Mouse (Mus musculus) gastrocnemius, adult 2 months (tissue): Measurements from ENCODE around the gene Atp6v1e2. TPM values are rescaled to one million over a fixed set of nuclear protein-coding genes. Genes with fewer than 3 reads are reported as not detected.
A peak's percentile ranks its signal among the peaks of the same experiment; 100 is the strongest.

Experiments
- DNase-seq: peaks from one replicate; pipeline ENCODE4 v3.0.0; 2022
- H3K27ac ChIP-seq: fragments of 200-600 bp; 2 replicates; pipeline ENCODE4 v1.8.1; 2022; ENCODE audit warnings: mild to moderate bottlenecking
- H3K4me3 ChIP-seq: fragments of 200-600 bp; 2 replicates; pipeline ENCODE4 v1.8.1; 2022; ENCODE audit warnings: mild to moderate bottlenecking, moderate library complexity
- CTCF ChIP-seq: fragments of 200-600 bp; IDR thresholded peaks from 2 replicates; pipeline ENCODE4 v1.8.1; 2022; ENCODE audit warnings: antibody characterized with exemption, mild to moderate bottlenecking, moderate library complexity
- intact Hi-C: fragments of 180-260 bp; cut with DNase I; formaldehyde crosslinking; loops from one replicate; pipeline ENCODE4 v1.15.1; 2025
- total RNA-seq, 2 experiments: library from RNA; stranded (reverse); gene quantifications; 2 replicates each; pipeline ENCODE4 v1.2.3; 2021

The Atp6v1e2 gene
- total RNA-seq, 2 experiments from 2014 or later: not detected

GRCm38 (mm10) chr17:86929981-86930380 is 17.7 kb downstream of the Atp6v1e2 start:
- no peak for TF ChIP-seq CTCF
- no peak for DNase-seq
- intact Hi-C loops: no loop called here
- H3K4me3 ChIP-seq: no peak overlapping the region
- H3K27ac ChIP-seq: no peak overlapping the region

- intact Hi-C loops: no loop called here
- H3K27ac ChIP-seq: no peak overlapping the region
- TF ChIP-seq CTCF: no peak
- no peak overlapping the region for H3K4me3 ChIP-seq
- DNase-seq: no peak
These were observed 18.3 kb downstream of the Atp6v1e2 start for GRCm38 (mm10) chr17:86929355-86929754.

- no peak overlapping the region for H3K27ac ChIP-seq
- no peak overlapping the region for H3K4me3 ChIP-seq
- no peak for DNase-seq
- no peak for TF ChIP-seq CTCF
- intact Hi-C loops: no loop called here
These were observed 20.9 kb downstream of the Atp6v1e2 start for GRCm38 (mm10) chr17:86926836-86927235.

DNA sequence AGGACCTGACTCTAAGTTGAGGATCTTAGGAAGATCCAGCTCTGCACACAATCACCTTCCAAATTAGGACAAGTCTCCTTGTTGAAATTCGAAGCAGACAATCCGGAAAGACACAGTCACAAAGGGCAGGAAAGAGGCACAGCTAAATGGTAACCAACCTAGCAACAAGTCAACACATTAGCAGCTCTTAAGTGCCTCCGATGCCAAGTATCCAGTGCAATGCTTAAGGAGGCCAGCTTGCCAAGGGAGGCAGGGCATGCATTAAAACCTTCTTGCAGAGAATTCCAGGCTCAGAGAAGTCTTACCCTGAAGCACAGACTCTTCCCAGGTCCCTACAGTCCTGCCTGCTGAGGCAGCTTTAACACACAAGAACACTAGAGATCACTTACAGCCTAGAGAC is 23.0 kb downstream of the Atp6v1e2 start:
- intact Hi-C loops: no loop called here
- Histone ChIP-seq H3K27ac (no peak overlapping the region), H3K4me3 (no peak overlapping the region)
- TF ChIP-seq CTCF: no peak
- no peak for DNase-seq

DNA sequence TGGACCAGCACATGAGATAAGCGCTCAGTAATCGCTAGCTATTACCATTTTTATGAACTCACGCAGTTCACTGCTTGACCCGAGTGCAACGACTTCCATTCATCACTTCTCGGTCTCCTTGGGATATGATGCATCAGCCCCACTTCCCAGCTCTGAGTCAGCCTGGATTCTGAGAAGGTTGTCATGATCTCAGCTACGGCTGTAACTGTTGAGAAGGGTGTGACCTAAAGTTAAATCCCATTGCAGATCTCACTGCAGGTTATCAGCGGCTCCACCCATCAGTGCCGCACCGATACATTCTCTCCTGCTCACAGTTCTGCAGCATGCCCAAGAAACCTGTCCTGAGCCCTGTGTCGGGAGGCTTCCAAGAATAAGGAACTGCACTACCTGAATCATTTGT is 28.0 kb downstream of the Atp6v1e2 start:
- intact Hi-C loops: loop anchor here (1.0 to 2.0 kb wide), 2 partner anchors 125 to 329 kb away; no protein-coding TSS in a partner anchor
- no peak overlapping the region for H3K27ac ChIP-seq
- TF ChIP-seq CTCF: no peak
- H3K4me3 ChIP-seq: no peak overlapping the region
- no peak for DNase-seq

GRCm38 (mm10) chr17:86918786-86919185 is 28.9 kb downstream of the Atp6v1e2 start:
- Histone ChIP-seq H3K4me3 (no peak overlapping the region), H3K27ac (no peak overlapping the region)
- intact Hi-C loops: loop anchor here (1.0 to 2.0 kb wide), 2 partner anchors 126 to 330 kb away; no protein-coding TSS in a partner anchor
- peak; percentile 85 for TF ChIP-seq CTCF
- DNase-seq: peak; percentile 60

GRCm38 (mm10) chr17:86917048-86917447 is 30.6 kb downstream of the Atp6v1e2 start, which contains the start of gene Tmem247:
Gene Tmem247 (plus strand): TSS chr17:86917348.
- intact Hi-C loops: no loop called here
- Histone ChIP-seq H3K27ac (no peak within 1 kb of the TSS), H3K4me3 (no peak within 1 kb of the TSS)
- TF ChIP-seq CTCF: no peak
- DNase-seq: no peak

DNA sequence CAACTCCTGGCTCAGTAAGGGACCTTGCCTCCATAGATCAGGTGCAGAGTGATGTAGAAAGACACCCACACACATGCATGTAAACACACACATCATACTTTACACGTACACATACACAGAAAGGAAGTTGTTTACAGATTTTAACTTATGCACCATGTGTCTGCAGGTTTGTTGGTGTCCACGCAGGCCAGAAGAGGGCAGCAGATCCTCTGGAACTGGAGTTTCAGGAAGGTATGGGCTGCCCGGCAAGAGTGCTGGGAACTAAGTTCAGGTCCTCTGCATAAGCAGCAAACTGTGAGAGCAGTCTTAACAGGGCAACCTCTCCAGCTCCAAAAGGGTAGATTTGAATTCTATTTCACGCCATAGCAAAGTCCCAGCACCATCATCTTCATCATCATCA is 32.2 kb downstream of the Atp6v1e2 start:
- TF ChIP-seq CTCF: no peak; the same call in 1 of the 2 replicates
- Histone ChIP-seq H3K27ac (no peak overlapping the region), H3K4me3 (no peak overlapping the region)
- intact Hi-C loops: no loop called here
- no peak for DNase-seq

- intact Hi-C loops: no loop called here
- Histone ChIP-seq H3K4me3 (no peak overlapping the region), H3K27ac (no peak overlapping the region)
- DNase-seq: no peak
- TF ChIP-seq CTCF: no peak
These were observed 34.6 kb downstream of the Atp6v1e2 start for GRCm38 (mm10) chr17:86913003-86913607.

DNA sequence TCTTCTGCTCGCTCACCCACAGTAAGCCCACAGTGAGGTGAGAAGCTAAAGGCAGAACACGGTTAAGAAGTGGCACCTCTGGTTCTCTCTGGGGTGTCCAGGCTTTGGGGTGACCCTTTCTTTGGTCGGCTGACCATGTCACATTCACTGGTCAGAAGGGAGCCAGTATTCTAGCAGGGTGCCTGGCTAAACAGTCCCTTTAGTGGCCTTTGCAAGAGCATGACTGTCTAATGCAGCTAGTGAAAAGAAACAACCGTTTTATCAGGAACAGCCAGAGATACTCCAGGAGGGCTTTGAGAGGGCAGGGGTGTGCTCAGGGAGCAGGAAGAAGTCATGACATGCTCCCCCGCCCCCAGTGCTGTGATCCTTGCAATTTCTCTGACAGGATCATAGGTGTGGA is 36.4 kb downstream of the Atp6v1e2 start:
- Histone ChIP-seq H3K27ac (no peak overlapping the region), H3K4me3 (no peak overlapping the region)
- DNase-seq: no peak
- no peak for TF ChIP-seq CTCF
- intact Hi-C loops: no loop called here

DNA sequence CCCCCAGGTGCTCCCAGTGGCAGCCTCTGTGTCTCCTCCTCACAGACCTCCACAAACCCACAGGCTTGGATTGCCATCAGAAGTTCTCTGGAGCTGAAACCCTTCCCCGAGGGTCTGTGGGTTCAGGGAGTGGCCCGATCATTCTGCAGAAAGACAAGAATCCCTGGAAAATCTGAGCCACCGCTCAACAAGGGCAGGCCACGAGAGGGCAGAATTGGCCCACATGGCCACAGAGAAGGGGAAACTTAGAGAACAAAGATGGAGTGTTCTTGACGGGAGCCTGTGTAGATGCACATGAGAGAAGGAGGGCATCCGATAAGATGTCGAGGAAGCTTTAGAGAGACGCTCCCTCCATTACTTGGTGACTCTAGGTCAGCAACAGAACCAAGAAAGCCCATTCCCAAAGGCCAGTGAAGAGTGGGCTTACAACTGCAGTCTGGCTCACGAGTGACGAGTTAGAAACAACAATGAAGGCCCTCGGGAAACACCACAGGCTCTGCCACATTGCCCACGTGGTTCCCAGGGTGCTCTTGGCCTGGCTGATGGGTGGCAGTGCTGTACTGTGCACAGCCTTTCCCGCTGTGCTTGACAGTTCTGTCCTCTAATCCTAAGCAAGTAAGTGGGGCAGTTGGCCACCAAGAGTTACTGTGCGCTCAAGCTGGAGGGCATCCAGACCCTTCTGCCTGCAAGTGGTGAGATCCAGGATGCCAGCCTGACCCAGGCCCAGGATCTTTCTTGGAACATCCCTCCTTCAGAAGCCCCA is 37.8 kb downstream of the Atp6v1e2 start:
- peak; percentile 64 for TF ChIP-seq CTCF
- intact Hi-C loops: loop anchor here (5.0 to 10.0 kb wide), 4 partner anchors 83 to 745 kb away; partner anchors contain the start of gene Prkce
- Histone ChIP-seq H3K4me3 (no peak overlapping the region), H3K27ac (no peak overlapping the region)
- peak; percentile 40 for DNase-seq

DNA sequence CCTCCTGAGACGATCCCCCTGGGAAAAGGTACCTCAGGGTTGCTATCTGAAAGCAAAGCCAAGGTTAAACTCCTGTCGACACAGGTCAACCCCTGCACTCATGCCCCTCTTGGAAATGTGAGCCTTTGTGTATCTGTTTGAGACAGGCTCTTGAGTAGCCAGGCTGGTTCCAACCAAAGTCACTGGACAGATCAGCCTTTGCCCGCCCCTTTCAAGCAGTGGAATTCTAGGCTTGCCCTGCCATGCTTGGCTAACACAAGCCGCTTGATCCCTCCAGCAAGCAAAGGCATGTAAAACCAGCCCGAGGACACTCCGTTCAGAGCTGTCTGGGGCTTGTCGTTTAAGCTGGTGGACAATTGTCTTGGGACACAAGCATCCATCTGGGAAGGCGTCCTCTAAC is 39.4 kb downstream of the Atp6v1e2 start:
- intact Hi-C loops: loop anchor here (5.0 to 10.0 kb wide), 4 partner anchors 81 to 744 kb away; partner anchors contain the start of gene Prkce
- no peak for TF ChIP-seq CTCF
- no peak for DNase-seq
- H3K27ac ChIP-seq: no peak overlapping the region
- H3K4me3 ChIP-seq: no peak overlapping the region

DNA sequence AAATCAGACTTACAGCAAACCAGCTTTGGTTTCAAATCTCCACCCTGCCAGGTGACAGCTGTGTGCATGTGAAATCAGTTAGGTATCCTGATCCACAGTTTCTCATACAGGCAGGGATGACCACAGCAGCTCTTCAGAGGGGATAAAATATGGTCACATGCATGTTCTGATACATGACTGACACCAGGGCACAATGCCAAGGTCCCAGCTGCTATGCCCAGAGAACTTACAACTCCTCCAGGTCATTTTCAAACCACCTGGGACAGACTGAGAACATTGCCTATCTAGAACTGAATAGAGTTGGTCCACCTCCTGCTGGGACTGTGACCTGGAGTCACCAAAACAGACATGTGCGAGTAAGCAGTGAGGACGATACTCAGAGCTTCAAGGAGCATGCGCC is 40.6 kb downstream of the Atp6v1e2 start:
- no peak for DNase-seq
- H3K4me3 ChIP-seq: no peak overlapping the region
- TF ChIP-seq CTCF: no peak
- intact Hi-C loops: loop anchor here (5.0 to 10.0 kb wide), 4 partner anchors 80 to 742 kb away; partner anchors contain the start of gene Prkce
- no peak overlapping the region for H3K27ac ChIP-seq
